Mouse (Mus musculus) C2C12 (cell line): Measurements from ENCODE around the gene Arhgef17.

Experiments used
- MYOD1 ChIP-seq: IDR thresholded peaks from one replicate; pipeline ENCODE4 v1.6.1; 2011; ENCODE audit warnings: low read depth; ENCODE audit not compliant: control insufficient read depth, insufficient read length
- MYOG ChIP-seq: IDR thresholded peaks from one replicate; pipeline ENCODE4 v1.6.1; 2011; ENCODE audit not compliant: control insufficient read depth, insufficient read length; ENCODE audit errors: extremely low read depth

DNA sequence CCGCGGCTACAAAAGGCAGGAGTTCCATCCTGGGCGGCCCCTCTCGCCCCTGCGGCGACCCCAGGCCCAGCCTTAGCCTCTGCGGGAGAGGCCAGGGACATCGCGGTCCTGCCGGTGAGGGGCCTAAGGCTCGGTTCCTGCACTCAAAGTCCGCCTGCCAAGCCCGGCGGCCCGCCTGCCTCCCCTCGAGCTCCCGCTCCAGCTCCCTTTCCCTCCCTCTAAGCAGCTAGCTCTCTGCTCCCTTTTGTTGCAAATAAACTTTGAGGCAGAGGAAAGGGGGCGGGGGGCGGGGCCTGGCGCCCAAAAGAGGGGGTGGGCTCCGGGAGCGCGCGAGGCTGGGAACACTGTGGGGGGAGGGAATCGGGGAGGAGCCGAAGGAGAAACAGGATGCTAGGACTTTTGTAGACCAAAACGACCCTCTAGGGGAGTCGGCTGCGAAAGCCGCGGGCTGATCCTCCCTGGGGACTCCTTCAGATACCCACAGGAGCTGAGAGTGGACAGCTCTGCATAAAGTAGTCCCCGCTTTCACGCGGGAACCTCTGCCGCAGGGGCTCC is at the start of gene Arhgef17:
- TF ChIP-seq MYOD1 (no peak), MYOG (no peak)
